Mouse (Mus musculus): Measurements from ENCODE around the gene Tacc3. TPM values are rescaled to one million over a fixed set of nuclear protein-coding genes. Genes with fewer than 3 reads are reported as not detected.

The Tacc3 gene
- total RNA-seq, 2 experiments from 2014 or later, result 12.4 to 14.1 TPM

DNA sequence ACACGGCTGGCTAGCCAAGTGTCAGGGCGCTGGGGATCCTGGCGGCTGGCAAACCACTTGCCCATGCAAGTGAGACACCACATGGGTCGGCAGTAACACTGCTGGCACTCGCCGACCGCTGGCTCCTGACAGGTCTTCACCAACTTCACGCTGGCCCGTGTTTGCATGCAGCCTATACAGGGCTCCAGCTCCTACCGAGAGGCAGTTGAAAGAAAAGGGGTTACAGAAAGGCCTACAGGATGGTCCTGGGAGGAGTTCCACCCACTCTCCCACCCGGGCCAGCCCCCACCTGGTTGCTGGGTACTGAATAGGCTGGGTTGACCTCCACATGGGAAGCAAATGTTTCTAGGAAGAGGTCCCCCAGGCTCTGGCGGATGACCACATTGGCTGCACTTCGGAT lies 3.5 kb upstream of the Tacc3 start:
- DNase-seq (ENCODE audit: low spot score in 2 of 2), result no peak

DNA sequence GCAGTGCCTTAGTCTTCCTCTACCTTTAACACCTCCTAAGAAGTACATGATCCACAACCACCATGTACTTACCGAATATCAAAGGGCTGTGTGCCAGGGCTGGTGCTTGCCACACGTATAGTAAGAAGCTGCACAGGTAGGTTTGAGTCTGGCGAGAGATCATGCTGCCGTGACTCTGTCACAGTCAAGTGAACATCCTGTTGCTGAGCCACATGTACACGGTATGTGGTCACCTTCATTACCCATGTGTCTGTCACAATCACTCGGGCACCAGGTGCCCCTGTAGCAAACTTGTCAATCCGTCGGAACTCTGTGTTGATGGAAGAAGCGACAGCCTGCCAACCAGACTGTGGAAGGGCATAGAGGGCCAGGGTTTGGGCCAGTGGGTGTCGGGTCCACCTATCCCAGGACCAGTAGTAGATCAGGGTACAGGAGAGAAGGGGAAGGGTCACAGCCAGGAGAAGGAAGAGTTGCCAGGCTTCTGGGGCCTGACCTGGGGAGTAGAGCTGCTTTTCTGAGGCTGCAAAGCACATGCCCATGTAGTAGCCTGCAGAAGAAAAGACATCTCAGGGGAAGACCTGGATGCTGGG lies 2.6 kb upstream of the Tacc3 start:
- DNase-seq (ENCODE audit: low spot score in 2 of 2), result no peak

DNA sequence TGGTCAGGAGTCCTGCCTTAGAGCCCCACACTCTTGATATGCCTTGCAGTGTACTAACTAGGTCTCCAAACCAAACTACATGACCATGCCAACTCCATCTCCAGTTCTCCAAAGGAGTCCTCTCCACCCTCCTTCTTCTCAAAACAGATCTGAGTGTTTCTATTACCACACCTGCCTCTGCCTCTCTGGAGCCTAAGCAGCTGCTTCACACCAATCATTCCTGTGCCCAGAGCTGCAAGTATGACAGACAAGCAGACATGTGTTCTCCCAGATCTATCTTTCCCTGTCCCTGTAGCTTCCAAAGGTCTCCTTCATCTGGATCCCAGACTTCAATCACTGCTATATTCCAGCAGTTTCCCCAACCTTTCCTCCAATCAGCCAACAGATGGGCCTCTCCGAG lies 1.2 kb upstream of the Tacc3 start:
- DNase-seq (ENCODE audit: low spot score in 2 of 2), result no peak

DNA sequence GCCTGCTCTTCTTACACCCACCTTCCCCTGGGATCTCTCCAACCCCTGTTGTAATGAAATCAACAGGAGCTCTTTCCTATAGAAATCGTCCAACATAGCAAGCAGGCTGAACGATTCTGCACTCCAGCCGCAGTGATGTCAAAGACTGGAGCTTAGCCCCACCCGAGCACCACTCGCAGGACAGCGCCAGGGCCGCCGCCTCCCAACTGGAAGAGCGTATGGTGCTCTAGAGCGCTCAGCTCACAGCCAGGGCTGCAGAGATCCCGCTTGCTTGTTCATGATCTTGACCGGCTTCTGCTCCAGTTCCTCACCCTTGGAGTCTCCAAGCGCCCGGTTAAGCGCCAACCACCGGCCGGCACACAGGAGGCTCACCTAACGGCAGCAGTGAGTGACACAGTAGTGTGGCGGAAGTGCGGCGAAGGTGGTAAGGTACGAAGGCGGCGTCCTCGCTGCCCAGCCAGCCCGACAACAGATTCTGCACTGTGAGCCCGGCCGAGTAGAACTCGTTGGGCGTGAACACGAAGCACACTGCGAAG lies 609 bp upstream of the Tacc3 start:
- DNase-seq (ENCODE audit: low spot score in 2 of 2), result no peak

DNA sequence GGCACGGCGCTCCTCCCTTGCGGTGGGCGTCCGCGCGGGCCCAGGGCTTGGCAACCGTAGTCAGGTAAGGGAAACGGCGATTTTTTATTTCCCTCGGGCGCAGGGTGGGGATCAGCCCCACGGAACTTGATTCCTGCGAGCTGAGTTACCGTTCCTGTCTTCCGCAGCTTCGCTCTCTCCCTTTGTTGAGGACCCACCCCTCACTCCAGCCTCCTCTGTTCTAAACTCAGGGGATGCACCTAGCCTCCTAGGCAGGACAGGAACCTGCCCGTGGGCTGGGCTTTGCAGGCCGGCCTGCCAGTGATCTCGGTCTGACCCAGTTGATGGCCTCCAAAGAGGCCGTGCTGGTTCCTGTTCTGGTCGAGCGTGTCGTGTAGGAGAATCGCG lies 729 bp downstream of the Tacc3 start:
- DNase-seq (ENCODE audit: low spot score in 2 of 2), result no peak

DNA sequence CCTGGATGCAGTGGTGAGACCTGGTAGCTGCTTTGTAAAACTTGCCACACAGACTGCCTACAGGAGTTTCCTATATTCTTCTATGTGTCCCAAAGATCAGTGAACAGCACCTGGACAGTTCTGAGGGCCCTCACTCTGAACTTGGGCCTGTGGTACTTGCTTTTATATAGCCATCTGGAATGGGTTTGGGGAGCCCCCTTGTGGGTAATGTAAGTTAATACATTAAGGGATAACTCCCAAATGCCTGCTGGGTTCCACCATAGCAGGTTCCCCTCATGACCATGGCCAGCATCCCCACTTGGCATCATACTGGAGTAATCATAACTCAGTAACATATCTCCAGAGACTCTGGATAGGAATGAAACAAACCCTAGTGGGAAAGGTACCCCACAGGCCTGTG lies 10.3 kb downstream of the Tacc3 start:
- no peak for DNase-seq (ENCODE audit: low spot score in 2 of 2)

DNA sequence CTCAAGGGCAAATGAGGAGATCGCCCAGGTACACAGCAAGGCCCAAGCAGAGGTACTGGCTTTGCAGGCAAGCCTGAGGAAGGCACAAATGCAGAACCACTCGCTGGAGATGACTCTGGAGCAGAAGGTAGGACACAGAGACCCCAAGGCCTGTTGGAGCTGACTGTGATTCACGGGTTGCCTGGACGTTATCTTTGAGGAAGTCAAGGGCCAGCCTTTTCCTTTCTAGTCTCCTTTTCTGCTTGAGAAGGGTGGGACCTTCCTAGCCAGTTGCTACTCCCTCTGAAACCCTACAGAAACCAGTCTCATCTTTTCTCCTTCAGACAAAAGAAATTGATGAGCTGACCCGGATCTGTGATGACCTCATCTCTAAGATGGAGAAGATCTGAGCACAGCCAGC lies 13.7 kb downstream of the Tacc3 start:
- no peak for DNase-seq (ENCODE audit: low spot score in 2 of 2)

DNA sequence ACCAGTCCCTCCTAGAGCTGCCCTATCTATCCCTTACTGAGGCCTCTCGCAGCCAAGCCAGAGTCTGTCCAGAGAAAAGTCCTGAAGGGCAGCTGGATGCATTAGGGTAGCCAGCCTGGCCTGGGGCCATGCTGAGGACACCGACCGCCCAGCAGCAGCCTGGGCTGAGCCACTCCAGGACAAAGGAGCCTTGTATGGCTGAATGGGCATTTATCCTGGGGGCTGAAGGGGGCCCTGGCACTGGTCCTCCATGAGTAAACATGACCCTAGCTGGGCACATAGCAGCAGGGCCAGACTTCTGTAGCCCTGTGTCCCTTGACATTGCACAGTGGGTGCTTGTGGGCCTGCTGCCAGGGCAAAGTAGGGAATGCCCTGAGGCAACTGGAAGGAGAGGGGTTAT lies 16.5 kb downstream of the Tacc3 start:
- peak; percentile 44 to 66 for DNase-seq (ENCODE audit: low spot score in 2 of 2)

DNA sequence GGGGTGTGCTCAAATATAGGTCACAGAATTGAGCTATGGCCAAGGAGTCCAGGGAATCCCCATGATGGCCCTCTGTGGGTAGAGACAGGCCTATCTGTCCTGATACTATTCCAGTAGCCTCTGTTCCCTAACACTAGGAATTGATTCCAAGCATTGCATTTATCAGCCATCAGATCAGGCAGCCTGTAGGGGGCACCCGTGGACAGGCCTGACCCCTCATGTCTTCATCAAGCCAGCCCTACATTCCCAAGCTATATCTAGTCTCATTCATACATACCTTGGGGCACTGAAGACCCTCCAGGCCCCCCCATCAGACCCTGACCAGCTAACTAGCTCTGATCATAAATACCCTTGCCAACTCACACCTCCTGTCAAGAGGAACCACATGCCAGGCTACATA lies 18.0 kb downstream of the Tacc3 start:
- DNase-seq (ENCODE audit: low spot score in 2 of 2), result peak; percentile 62 to 78

DNA sequence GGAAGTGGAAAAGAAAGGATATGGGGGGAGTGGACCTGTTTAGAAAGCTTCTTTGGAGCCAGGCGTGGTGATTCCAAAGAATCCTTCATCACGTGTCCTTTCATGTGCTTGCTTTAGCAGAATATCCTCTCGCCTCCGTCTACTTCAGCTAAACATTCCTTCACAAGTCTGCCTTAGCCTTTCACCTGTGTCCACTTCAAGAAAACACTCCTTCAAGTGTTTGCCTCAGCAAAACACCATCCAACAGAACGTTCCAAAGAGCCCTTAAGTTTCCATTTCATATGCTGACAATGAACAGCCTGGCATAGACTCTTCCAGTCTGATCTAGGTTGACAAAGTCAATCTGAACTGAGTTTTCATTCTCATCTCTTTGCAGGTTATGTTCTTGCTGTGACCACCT lies 20.3 kb downstream of the Tacc3 start:
- DNase-seq (ENCODE audit: low spot score in 2 of 2), result no peak

DNA sequence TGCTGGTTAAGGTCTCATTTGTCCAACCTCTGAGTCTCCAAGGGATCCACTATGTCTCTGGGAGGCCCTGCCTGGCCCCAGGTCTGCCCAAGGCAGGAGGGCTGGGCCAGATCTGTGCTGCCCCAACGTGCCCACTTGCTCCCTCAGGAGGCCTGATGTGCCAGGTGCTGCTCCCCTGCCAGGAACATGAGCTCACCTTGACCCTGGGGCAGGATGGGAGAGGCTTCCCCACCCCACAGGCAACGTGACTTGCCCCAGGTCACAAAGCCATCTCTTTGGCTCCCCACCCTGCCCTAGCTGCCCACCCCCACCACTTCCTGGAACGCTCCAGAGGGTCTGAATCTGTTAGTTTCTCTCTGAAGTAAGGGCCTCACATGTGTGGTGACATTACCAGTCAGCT lies 23.1 kb downstream of the Tacc3 start:
- no peak for DNase-seq (ENCODE audit: low spot score in 2 of 2)

DNA sequence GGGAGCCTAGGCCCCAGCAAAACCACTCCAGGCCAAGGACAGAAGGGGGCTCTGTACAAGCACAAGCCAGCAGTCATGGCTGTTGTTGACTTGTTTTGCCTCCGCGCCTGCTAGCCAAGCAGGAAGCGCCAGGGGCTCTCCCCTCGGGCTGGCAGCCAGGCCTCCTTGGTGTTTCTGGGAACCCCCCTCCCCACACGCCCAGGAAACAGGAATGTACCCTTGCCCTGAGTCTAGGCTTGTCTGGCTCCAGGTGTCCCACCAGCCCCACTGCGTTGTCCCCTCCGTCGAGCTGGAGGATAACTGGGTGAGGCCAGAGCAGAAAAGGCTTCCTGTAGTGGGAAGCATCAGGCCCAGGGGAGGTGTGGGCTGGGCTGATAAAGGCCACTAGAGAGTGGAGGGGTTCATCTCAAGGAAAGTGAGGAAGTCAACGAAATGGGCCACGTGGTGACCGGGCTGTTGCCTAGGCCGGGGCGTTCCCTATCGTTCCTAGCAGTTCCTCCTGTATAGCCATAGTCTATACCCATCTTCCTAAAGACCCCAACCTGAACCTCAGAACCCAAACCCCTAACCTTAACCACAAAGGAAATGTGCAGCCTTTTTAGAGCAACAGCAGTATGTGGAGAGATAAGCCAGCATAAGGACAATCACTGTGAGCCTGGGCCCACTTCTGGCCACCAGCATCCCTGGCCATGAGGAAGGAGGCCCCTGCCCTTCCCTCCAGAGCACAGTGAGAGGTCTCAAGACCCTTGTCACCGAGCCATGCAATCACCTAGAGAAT lies 23.9 kb downstream of the Tacc3 start:
- no peak for DNase-seq (ENCODE audit: low spot score in 2 of 2)

DNA sequence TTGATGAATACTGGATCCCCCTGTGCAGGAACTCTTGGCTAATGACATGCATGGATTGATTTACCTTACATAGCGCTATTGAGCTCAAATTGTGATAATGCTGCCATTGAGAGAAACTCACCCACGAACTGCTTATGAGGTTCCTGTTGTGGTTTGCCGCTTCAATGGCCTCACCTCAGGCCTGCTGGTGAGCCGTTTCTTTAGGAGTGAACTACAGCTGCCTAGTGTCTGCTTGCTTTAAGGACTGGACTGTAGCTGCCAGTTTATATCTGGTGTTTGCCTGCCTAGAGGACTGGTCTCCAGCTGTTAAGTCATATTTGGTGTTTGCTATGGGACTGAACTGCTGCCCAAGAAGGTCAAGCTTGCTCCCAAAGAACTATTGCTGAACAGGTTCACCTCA lies 25.0 kb downstream of the Tacc3 start:
- DNase-seq (ENCODE audit: low spot score in 2 of 2), result no peak

DNA sequence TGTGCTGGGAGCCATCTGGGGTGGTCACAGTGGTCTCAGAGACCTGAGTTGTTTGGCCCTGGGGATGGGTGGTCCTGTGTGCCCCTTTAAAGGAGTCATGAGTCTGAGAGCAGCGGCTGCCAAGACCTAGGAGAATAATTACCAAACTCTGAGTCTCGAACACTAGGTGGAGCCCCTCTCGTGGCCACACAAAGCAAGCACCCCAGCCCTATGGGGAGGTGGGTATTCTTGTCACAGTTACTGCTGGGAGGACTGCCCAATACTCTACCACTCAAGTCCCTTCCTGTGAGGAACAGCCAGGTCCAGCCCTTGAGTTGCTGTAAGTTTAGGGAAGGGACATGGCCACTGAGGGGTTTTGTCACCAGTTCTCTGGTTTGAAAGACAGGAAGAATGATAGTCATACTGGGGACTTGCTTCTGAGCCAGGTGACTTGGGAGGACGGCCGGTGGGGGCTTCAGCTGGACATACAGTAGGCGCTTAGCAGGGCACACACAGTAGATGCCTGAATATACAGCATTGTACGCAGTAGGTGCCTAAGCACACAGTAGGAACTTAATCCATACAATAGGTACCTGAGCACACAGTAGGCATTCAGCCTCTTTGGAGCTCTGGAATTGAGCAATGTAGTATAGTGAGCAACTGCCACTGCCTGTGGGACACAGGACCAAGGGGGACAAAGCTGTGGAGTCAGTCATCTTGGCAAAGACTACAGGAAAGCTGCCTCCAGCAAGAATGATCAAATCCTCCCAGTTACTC lies 26.1 kb downstream of the Tacc3 start:
- peak in 1 of 2 experiments; percentile 72 for DNase-seq (ENCODE audit: low spot score in 2 of 2)

DNA sequence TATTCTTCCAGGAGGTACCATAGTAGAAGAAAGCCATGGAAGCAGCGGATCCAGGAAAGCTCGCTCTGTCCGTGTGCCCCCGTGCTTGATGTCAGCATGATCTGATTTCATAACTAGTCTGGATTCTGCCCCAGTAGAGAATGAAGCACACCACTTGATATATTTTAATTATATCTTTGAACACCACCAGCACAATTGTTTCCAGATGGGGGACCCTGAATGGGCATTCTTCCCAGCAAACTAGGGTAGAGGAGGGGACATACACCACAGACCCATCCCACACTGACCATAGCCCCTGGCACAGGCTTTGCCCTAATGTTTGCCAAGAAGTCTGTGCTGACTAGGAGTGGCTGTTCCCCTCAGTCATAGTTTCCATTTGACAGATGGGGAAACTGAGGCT lies 27.0 kb downstream of the Tacc3 start:
- DNase-seq (ENCODE audit: low spot score in 2 of 2), result no peak

DNA sequence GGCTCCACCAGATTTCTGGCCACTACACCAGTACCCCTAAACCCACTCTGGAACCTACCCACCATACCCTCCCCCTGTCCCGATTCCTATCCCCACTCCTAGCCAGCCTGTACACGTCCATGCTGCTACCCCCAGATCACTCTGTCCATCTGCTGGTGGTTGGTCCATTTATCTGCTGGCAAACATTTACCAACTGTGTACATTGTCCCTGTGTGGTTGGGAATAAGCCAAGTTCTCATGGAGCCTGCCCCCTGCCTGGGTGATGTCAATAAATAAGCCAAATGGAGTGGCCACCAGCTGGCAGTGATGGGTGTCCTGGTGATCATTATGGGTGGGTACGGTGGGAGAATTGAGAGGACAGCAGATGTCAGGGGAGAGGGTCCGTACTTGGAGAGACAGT lies 29.2 kb downstream of the Tacc3 start:
- DNase-seq (ENCODE audit: low spot score in 2 of 2), result no peak

DNA sequence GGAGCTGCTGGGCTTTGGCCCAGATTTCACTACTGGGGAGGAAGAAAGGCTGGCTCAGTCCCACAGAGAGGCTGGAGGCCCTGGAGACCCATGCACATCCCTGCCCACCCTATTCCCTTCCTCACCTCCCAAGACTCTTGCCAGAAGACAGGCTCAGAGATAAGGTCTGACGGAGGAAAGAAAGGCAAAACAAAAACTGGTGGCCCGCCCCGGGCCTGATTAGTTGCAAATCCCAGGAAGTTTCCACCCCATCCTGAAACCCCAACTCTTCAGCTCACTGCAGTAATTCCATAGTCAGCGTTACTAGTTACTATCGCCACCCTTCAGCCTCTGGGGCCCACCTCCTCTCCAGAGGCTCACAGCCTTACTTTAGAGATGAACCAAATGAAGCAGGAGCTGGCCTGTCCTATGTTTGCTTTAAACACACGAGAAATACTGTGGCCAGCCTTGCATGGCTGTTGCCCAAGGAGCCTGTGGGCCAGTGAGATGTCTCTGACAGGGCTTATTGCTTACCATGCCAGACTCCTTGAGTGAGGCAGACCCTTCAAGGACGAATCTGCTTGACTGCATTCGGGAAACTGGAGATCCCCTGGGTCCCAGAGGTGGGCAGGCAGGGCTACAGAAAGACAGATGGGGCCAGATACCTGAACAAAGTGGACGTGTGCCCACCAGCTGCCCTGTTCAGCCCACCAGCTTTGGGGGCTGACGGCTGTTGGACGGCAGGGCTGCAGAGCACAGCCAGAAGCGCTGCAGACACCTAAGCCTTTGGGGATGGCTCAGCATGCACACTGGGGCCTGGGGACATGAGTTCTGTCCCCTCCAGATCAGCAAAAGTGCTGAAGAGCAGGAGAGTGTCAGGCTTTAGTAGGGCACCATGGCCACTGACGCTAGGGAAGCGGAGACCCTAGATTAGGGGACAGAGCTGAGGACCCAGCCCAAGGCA lies 30.6 kb downstream of the Tacc3 start:
- DNase-seq (ENCODE audit: low spot score in 2 of 2), result no peak

DNA sequence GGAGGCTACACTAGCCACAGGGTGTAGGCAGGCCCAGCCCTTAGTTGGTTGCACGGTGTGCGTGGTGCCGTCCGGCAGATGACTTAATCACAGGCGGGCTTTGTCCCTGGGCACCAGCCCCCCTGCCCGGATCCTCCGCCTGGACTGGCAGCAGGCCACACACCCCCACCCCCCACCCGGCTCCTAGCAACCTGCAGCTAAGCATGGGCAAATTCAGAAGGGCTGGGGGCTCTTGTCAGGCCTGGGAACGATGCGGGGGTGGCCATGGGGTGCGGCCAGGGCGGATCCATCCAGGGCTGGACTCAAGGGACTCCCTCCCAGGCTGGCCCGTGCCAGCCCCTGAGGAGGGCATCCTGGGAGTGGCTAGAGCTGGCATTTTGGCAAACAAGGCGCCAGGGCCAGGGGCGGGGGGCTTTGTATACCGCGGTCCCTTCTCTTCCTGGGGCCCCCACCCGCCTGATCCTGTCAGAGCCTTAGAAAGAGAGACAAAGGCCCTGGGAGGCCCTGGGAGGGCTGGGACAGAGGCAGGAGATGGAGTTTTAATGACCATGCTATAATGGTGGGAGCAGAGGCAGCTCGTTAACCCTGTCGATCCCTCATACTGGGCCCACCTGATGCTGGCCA lies 31.4 kb downstream of the Tacc3 start:
- peak in 1 of 2 experiments; percentile 57 for DNase-seq (ENCODE audit: low spot score in 2 of 2)

DNA sequence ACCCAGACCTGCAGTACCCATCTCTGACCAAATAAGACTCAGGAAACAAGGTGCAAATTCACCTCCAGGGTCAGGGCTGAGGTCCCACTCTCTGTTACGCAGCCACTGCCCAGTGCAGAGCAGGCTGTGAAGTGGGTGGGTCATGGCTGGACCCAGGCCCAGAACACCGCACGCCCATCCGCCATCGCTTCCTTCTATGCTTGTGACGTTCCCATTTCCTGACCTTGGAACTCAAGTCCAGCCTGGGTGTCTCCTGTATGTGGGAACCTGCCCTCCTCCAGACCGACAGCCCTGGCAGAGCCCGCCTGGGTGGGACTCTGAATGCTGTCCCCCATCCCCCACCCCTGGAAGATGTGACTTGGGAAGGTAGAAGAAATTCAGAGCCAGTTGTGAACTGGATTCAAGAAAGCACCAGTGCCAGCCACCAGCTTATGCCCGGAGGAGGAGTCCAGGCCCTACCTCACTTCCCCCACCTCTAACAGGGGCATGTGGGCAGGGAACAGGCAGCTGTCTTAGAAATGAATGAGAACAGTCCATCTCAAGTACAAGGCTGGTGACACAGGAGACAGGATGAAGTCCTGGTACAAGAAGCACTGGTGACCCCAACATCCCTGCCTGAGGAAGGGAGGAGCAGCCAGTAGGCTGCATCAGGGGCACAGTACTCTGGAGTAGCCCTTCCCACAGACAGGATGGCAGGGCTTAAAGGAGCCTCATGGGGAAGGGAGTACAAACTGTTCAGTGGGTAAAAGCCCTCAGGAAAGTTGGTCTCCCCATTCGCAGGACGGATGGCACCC lies 32.1 kb downstream of the Tacc3 start:
- peak in 1 of 2 experiments; percentile 13 for DNase-seq (ENCODE audit: low spot score in 2 of 2)

DNA sequence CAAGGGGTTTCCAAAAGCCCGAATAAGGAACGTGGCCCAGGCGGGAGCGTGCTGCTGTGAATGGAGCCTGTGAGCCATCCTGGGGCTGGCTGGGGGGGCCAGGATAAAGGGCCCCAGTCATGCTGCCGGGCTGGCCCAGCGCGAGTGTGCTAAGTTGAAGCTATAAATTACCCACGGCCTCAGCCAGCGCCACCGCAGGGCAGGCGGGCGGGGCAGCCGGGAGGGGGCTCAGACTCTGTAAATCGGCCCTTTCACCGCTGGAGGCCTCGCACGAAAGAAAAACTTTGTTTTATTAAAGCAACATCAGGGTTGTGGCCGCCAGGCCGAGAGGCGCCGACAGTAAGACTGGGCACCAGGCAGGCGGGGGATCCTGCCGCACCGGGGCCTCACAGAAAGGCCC lies 34.5 kb downstream of the Tacc3 start:
- no peak for DNase-seq (ENCODE audit: low spot score in 2 of 2)

Measured in layer of hippocampus, postnatal 10 days (tissue).